Mouse (Mus musculus) brain, embryonic 18.5 days (tissue): Measurements from ENCODE around the gene Best2.

Source experiments
- DNase-seq: peaks from one replicate; pipeline ENCODE4 v3.0.0-alpha.2; 2012; ENCODE audit warnings: low read depth, low spot score

Gene Best2

GRCm38 (mm10) chr8:85023846-85024245 lies 9.5 kb upstream of the Best2 start:
- no peak for DNase-seq

GRCm38 (mm10) chr8:85021514-85022055 lies 7.3 kb upstream of the Best2 start:
- no peak for DNase-seq

- no peak for DNase-seq
These were observed 2.9 kb upstream of the Best2 start for GRCm38 (mm10) chr8:85017209-85017608.

- no peak for DNase-seq
These were observed 2.4 kb upstream of the Best2 start for GRCm38 (mm10) chr8:85016724-85017123.

- no peak for DNase-seq
These were observed 996 bp downstream of the Best2 start for GRCm38 (mm10) chr8:85013230-85013840.

GRCm38 (mm10) chr8:85011242-85011641 lies 3.1 kb downstream of the Best2 start:
- no peak for DNase-seq

- DNase-seq = no peak
These were observed 6.6 kb downstream of the Best2 start for GRCm38 (mm10) chr8:85007686-85008085.

GRCm38 (mm10) chr8:84997649-84998295 lies 16.6 kb downstream of the Best2 start:
- no peak for DNase-seq

GRCm38 (mm10) chr8:84996978-84997377 lies 17.4 kb downstream of the Best2 start:
- no peak for DNase-seq

GRCm38 (mm10) chr8:84995680-84996079 lies 18.7 kb downstream of the Best2 start:
- DNase-seq = no peak

GRCm38 (mm10) chr8:84994375-84994774 lies 20.0 kb downstream of the Best2 start:
- no peak for DNase-seq

GRCm38 (mm10) chr8:84990836-84991235 lies 23.5 kb downstream of the Best2 start:
- no peak for DNase-seq

GRCm38 (mm10) chr8:84990349-84990748 lies 24.0 kb downstream of the Best2 start, which contains the start of gene Hook2:
Gene Hook2, plus strand, starts transcription at chr8:84990603.
- peak; percentile 96 for DNase-seq

- no peak for DNase-seq
These were observed 24.5 kb downstream of the Best2 start for GRCm38 (mm10) chr8:84989810-84990209.

- no peak for DNase-seq
These were observed 25.0 kb downstream of the Best2 start for GRCm38 (mm10) chr8:84989311-84989731.

- no peak for DNase-seq
These were observed 26.4 kb downstream of the Best2 start for GRCm38 (mm10) chr8:84987903-84988302.

- DNase-seq = no peak
These were observed 26.9 kb downstream of the Best2 start for GRCm38 (mm10) chr8:84987388-84987787.

- DNase-seq = no peak
These were observed 27.9 kb downstream of the Best2 start for GRCm38 (mm10) chr8:84986379-84986945.

GRCm38 (mm10) chr8:84985684-84986378 lies 28.5 kb downstream of the Best2 start:
- DNase-seq = peak; percentile 84

- no peak for DNase-seq
These were observed 29.2 kb downstream of the Best2 start for GRCm38 (mm10) chr8:84985049-84985683.

GRCm38 (mm10) chr8:84984294-84985048 lies 29.9 kb downstream of the Best2 start:
- DNase-seq = no peak
